Mouse (Mus musculus) neural tube, embryonic 12.5 days (tissue): ENCODE results near the gene Atp8a1. TPM values are rescaled to one million over a fixed set of nuclear protein-coding genes. Genes with fewer than 3 reads are reported as not detected.

Experiments
- ATAC-seq: fragments of 200-750 bp; cut with Nextera tagmentation; 2 replicates; pipeline ENCODE4 v1.8.0; 2017; ENCODE audit warnings: low read depth, mild to moderate bottlenecking, moderate TSS enrichment, moderate library complexity; ENCODE audit not compliant: low FRiP score
- H3K27ac ChIP-seq: fragments of 300-500 bp; sonication (generic); 2 replicates; pipeline ENCODE4 v1.5.1; 2016
- H3K27me3 ChIP-seq: fragments of 300-500 bp; sonication (generic); replicated peaks from 2 replicates; pipeline ENCODE4 v1.6.1; 2016; ENCODE audit warnings: mild to moderate bottlenecking
- H3K36me3 ChIP-seq: fragments of 300-500 bp; sonication (generic); 2 replicates; pipeline ENCODE4 v1.6.1; 2016; ENCODE audit warnings: mild to moderate bottlenecking
- H3K4me1 ChIP-seq: fragments of 300-500 bp; sonication (generic); 2 replicates; pipeline ENCODE4 v1.6.1; 2016
- H3K4me2 ChIP-seq: fragments of 300-500 bp; sonication (generic); replicated peaks from 2 replicates; pipeline ENCODE4 v1.6.1; 2016; ENCODE audit warnings: mild to moderate bottlenecking
- H3K4me3 ChIP-seq: fragments of 300-500 bp; sonication (generic); 2 replicates; pipeline ENCODE4 v1.5.1; 2016
- H3K9ac ChIP-seq: fragments of 300-500 bp; sonication (generic); 2 replicates; pipeline ENCODE4 v1.6.1; 2016; ENCODE audit warnings: mild to moderate bottlenecking
- H3K9me3 ChIP-seq: fragments of 300-500 bp; sonication (generic); 2 replicates; pipeline ENCODE4 v1.6.1; 2016; ENCODE audit warnings: mild to moderate bottlenecking
- WGBS: fragments of 180-500 bp; shearing (Covaris S2); methylation state at CpG from one replicate; pipeline ENCODE4 v1.1.7; 2016; 5-methylcytosine and 5-hydroxymethylcytosine counted together
- microRNA-seq: library from miRNA; unstranded; fragments of <30 nt; microRNA quantifications from one replicate; pipeline ENCODE4, GENCODE M21; 2017
- polyA plus RNA-seq: library from polyadenylated mRNA; unstranded; fragments of >200 nt; fragmentation: Nextera tagmentation; extraction: Ambion mirVana; gene quantifications from 2 replicates; pipeline ENCODE4 v1.2.1, GENCODE M21; 2016

Atp8a1 gene
- polyA plus RNA-seq, 1 experiment from 2014 or later, result 34.7 TPM

GRCm38 (mm10) chr5:67606916-67607803 is 240.1 kb downstream of the Atp8a1 start:
- Histone ChIP-seq H3K36me3 (no peaks in the 10 kb centered on the region), H3K9ac (peak overlapping the region; percentile 56; the same call in 1 of the 2 replicates), H3K27me3 (peaks cover 66% of the 10 kb centered on the region), H3K4me2 (peak overlapping the region; percentile 96), H3K9me3 (no peaks in the 10 kb centered on the region), H3K4me3 (peak overlapping the region; percentile 54), H3K27ac (no peak overlapping the region), H3K4me1 (peaks cover 21% of the 10 kb centered on the region)
- WGBS, result under 1% methylated on average over 66 of the region's 66 CpGs
- peak; percentile 48; the same call in 1 of the 2 replicates for ATAC-seq

DNA sequence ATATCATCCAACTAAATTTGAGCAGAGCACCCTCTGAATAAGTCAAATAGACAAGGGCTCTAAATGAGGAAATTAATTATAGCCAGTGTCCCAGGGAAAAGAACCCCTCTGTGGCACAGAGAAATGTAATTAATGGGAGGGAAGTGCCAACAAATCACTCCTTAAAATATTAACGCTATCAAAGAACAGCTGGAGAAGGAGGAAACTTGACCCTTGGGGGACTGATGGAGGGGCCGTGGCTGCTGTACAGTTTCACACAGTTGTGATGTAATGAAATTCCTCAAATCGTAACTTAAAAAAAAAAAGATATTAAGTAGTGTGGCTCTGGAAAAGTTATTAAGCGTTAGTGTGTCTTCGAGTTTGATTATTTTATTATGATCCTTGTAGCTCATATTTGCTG is 241.3 kb downstream of the Atp8a1 start:
- 35% methylated on average over 5 of the region's 5 CpGs for WGBS
- H3K4me2 ChIP-seq, result no peak overlapping the region
- no peak overlapping the region for H3K27ac ChIP-seq
- no peak overlapping the region for H3K9ac ChIP-seq
- H3K4me1 ChIP-seq, result peaks cover 21% of the 10 kb centered on the region
- peaks cover 63% of the 10 kb centered on the region for H3K27me3 ChIP-seq
- no peaks in the 10 kb centered on the region for H3K9me3 ChIP-seq
- ATAC-seq, result no peak
- no peak overlapping the region for H3K4me3 ChIP-seq
- H3K36me3 ChIP-seq, result no peaks in the 10 kb centered on the region

GRCm38 (mm10) chr5:67599935-67600334 is 247.3 kb downstream of the Atp8a1 start:
- H3K4me2 ChIP-seq, result no peak overlapping the region
- H3K4me1 ChIP-seq, result no peaks in the 10 kb centered on the region
- H3K9me3 ChIP-seq, result no peaks in the 10 kb centered on the region
- H3K4me3 ChIP-seq, result no peak overlapping the region
- H3K36me3 ChIP-seq, result no peaks in the 10 kb centered on the region
- no peak overlapping the region for H3K27ac ChIP-seq
- 89% methylated on average over 9 of the region's 9 CpGs for WGBS
- no peak overlapping the region for H3K9ac ChIP-seq
- ATAC-seq, result no peak
- H3K27me3 ChIP-seq, result peaks cover 13% of the 10 kb centered on the region

DNA sequence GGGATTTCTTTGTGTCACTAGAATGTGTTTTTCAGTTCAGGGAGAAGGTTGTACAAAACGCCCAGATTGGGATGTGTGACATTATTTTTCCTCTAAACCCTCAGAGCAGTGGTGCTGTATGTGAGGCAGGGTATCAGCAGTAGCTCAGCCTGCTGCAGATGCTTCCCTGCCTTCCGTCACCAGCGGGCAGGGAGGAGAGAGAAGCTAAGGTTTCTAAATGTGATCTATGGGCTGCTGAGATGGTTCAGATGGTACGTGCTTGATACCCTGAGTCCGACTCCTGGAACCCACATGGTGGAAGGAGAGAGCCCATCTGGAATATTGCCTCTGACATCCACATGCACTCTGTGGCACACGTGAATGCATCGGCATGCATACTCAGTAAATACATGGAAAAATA is 251.6 kb downstream of the Atp8a1 start:
- Histone ChIP-seq H3K4me1 (no peaks in the 10 kb centered on the region), H3K4me3 (no peak overlapping the region), H3K27me3 (no peaks in the 10 kb centered on the region), H3K9ac (no peak overlapping the region), H3K27ac (no peak overlapping the region), H3K36me3 (no peaks in the 10 kb centered on the region), H3K4me2 (no peak overlapping the region), H3K9me3 (no peaks in the 10 kb centered on the region)
- WGBS, result 79% methylated on average over 7 of the region's 7 CpGs
- no peak for ATAC-seq

DNA sequence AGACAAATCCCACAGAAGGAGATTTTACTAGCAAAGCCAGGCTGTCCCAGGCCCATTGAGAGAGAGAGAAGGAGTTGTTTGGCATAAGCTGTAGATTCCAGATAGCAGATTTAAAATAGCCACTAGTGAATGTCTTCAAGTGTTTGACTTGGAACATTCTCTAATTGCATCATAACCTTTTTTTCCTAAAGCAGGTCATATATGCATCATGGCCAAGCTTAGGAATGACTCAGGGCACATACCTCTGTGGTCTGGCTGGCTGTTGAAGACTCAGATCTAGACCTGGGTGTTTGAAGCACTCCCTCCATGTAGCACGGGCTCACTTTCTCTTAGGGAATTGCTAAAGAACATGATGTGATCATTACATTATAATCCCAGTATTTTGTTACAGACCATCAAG is 252.2 kb downstream of the Atp8a1 start:
- WGBS, result 86% methylated on average over 1 of the region's 1 CpGs
- Histone ChIP-seq H3K4me3 (no peak overlapping the region), H3K36me3 (no peaks in the 10 kb centered on the region), H3K9ac (no peak overlapping the region), H3K27ac (no peak overlapping the region), H3K4me2 (no peak overlapping the region), H3K4me1 (no peaks in the 10 kb centered on the region), H3K9me3 (no peaks in the 10 kb centered on the region), H3K27me3 (no peaks in the 10 kb centered on the region)
- ATAC-seq, result no peak

- Histone ChIP-seq H3K4me3 (no peak overlapping the region), H3K36me3 (no peaks in the 10 kb centered on the region), H3K9me3 (no peaks in the 10 kb centered on the region), H3K27me3 (no peaks in the 10 kb centered on the region), H3K9ac (no peak overlapping the region), H3K4me2 (no peak overlapping the region), H3K27ac (no peak overlapping the region), H3K4me1 (no peaks in the 10 kb centered on the region)
- WGBS, result 52% methylated on average over 6 of the region's 6 CpGs
- ATAC-seq, result no peak
Measured at GRCm38 (mm10) chr5:67579725-67580633, 267.3 kb downstream of the Atp8a1 start.

- Histone ChIP-seq H3K4me3 (no peak overlapping the region), H3K27ac (no peak overlapping the region), H3K4me2 (no peak overlapping the region), H3K27me3 (no peaks in the 10 kb centered on the region), H3K4me1 (no peaks in the 10 kb centered on the region), H3K9ac (no peak overlapping the region), H3K36me3 (no peaks in the 10 kb centered on the region), H3K9me3 (no peaks in the 10 kb centered on the region)
- 89% methylated on average over 2 of the region's 2 CpGs for WGBS
- no peak for ATAC-seq
Measured at GRCm38 (mm10) chr5:67575705-67576104, 271.5 kb downstream of the Atp8a1 start.

GRCm38 (mm10) chr5:67574039-67574438 is 273.2 kb downstream of the Atp8a1 start:
- Histone ChIP-seq H3K27me3 (no peaks in the 10 kb centered on the region), H3K4me1 (no peaks in the 10 kb centered on the region), H3K36me3 (no peaks in the 10 kb centered on the region), H3K4me3 (no peak overlapping the region), H3K27ac (no peak overlapping the region), H3K4me2 (no peak overlapping the region), H3K9ac (no peak overlapping the region), H3K9me3 (no peaks in the 10 kb centered on the region)
- 94% methylated on average over 9 of the region's 9 CpGs for WGBS
- no peak for ATAC-seq

- no peak overlapping the region for H3K9ac ChIP-seq
- ATAC-seq, result no peak
- no peaks in the 10 kb centered on the region for H3K36me3 ChIP-seq
- H3K4me1 ChIP-seq, result no peaks in the 10 kb centered on the region
- WGBS, result 77% methylated on average over 6 of the region's 6 CpGs
- no peaks in the 10 kb centered on the region for H3K9me3 ChIP-seq
- H3K27me3 ChIP-seq, result no peaks in the 10 kb centered on the region
- H3K27ac ChIP-seq, result no peak overlapping the region
- H3K4me3 ChIP-seq, result no peak overlapping the region
- no peak overlapping the region for H3K4me2 ChIP-seq
Measured at GRCm38 (mm10) chr5:67572552-67573155, 274.6 kb downstream of the Atp8a1 start.

Small RNA genes lying within 50 kb of the gene (microRNA-seq; reads per million reads assigned to microRNA genes)
- not detected for gene Gm23617

Other genes starting within 250 kb of the Atp8a1 start
- 5.3 and 5.5 TPM in 2 replicates for gene Shisa3, start 239.6 kb downstream of the Atp8a1 start, polyA plus RNA-seq
- gene Gm5108, start 94.2 kb upstream of the Atp8a1 start, polyA plus RNA-seq, result not detected in 2 replicates
- not detected in 2 replicates for gene Gm21905, start 99.0 kb upstream of the Atp8a1 start, polyA plus RNA-seq
- gene Grxcr1, start 184.4 kb upstream of the Atp8a1 start, polyA plus RNA-seq, result 0.24 TPM in 1 of 2 replicates, not detected in the other